Mouse (Mus musculus): Measurements from ENCODE around the gene Tmem59l. TPM values are rescaled to one million over a fixed set of nuclear protein-coding genes. Genes with fewer than 3 reads are reported as not detected.

Tmem59l gene
- polyA plus RNA-seq, 1 experiment from 2014 or later, result 0.09 TPM

DNA sequence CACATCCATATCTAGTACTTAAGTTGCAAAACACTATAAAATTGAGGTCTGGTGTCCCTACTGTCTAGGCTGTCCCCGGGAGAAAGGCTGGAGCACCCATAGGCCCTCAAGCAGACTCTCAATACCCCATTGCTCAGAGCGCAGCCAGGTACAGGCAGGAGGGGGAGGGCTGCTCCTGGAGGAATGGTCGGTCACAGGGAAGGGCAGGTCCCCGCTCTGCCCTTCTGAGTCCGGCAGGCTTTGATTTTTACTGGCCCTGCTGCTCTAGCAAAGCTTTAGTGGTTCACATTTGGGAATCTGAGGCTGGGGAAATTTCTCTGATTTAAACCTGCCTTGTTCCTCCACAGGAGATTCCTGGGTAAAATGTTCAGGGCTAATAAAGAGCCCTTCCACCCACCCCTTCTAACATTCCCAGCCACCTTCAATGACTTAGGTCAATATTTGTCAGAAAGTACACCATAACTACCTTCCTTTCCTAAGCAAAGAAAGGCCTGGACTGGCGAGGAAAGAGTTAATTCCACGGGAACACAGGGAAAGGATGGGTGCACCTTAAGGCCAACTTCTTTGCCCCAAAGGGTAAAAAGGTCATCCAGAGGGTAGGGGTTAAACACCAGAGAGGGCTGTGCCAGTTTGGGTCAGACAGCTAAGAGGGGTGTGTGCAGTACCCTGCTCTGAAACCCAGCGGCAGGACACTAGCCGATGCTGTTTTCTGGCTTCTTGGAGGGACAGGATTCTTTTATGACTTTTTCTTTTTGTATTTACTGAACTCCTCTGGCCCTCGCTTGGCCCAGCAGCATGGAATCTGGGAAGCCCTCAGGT, 3.1 kb upstream of the Tmem59l start:
- no peak for DNase-seq (ENCODE audit: low spot score)

DNA sequence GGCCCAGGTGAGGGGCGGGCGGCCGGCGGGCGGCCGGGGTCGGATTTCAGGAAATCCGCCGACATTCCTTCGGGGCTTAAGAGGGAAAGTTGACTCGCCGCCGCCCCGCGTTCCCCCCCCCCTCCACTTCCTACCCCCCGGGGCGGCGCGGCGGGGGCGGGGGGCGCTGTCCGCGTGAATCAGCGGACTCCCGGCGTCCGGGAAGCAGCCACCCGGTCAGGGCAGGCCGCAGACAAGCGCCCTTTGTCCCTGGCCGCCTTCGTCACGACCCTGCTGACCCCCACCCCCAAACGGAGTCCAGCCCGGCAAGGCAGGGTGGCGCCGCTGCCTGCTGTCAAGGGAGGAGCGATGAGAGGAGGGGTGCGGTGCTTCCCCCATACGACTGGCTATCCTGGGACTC, 2.4 kb upstream of the Tmem59l start:
- DNase-seq (ENCODE audit: low spot score), result no peak

DNA sequence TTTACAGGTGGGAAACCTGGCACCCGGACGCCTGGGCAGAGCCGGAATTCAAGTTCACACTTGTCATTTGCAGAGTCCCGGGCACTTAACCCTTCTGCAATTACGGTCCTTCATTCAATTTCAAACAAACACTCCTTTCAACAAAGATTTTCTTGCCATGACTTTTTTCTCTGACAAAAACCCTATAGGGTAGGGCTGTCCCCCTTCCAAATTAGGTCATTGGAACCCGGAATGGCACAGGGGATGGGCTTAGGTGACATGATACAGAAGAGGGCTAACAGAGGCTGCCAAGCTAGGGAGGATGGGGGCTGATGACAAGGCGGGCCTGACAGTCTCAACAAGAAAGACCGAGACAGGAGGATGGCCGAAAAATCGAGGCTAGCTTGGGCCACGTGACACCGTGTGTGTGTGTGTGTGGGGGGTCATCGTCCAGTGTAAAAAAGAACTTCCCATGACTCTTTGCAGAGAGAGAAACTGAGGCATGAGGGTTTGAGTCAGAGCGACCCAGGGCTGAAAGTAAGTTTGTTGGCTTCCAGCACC, 1.8 kb upstream of the Tmem59l start:
- no peak for DNase-seq (ENCODE audit: low spot score)

DNA sequence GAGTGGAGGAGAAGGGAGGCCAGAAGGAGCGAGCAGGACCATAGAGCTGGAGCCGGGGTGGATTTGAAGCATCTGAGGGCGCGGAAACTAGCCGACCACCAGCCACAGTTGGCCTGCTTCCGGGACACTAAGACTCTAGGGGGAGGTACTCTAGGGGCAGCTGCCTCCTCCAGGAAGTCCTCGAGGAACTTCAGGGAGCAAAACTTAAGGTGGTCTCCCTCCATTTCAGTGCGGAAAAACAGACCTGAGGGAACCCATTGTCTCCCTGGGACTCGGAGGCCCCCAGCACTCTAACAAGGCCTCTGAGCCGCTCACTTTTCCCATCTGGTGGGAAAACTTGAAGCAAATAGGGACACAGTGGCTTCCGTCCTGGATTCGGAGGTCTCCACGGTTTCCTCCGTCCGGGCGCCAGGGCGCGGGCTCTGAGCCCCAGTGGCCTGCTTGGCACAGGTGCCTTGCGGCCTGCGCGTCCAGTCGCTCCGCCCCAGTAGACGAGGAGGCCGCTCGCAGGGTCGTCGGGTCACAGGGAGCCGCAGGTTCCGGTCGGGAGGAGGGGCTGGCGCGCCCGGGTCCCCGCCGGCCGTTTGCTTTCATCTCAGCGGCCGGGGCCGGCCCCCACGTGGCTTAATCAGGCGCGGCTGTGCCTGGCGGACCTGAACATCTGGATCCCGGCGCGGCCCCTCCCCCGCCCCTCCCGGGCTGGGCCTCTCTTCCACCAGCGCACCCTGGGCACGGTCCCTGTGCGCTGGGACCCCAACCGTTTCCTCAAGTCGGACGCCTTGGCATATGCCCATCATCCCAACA, 1.0 kb upstream of the Tmem59l start:
- peak; percentile 35 for DNase-seq (ENCODE audit: low spot score)

DNA sequence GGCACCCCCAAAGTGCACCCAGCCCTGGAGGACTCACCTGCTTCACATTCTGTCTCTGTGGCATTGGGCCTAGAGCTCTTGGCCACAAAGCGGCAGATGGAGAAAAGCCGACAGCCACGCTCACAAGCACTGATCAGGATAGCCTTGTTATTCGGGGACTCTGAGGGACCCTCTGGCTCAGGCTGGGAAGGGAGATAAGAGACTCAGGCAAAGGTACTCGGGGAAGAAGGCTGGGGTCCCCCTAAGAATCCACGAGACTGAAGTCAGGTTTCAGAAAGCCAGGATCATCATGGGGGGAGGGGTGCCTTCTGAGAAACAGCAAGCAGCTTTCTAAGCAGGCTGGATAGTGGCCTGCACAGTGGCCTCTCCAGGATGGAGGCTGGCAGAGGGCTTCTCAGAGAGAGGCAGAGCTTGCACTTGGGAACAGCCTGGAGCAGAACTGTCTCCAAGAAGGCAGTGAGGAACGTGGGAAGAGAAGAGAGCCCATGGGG, 922 bp downstream of the Tmem59l start:
- DNase-seq (ENCODE audit: low spot score), result no peak

DNA sequence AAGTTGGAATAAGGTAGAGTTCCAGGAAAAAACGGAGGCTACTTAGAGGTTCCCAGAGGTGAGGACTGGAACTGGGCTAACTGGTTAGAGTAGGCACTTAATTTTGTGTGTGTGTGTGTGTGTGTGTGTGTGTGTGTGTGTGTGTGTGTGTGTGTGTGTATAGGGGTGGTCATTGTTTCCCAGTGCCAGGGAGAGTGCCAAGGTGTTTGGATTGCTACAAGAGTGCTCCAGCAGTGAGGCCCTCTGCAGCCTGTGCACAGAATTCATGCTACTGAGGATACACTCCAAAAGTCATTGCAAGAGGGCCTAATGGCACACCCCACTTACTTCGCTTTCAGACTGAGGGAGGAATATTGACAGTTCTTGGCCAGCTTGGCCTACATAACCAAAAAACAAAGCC, 4.2 kb downstream of the Tmem59l start:
- no peak for DNase-seq (ENCODE audit: low spot score)

DNA sequence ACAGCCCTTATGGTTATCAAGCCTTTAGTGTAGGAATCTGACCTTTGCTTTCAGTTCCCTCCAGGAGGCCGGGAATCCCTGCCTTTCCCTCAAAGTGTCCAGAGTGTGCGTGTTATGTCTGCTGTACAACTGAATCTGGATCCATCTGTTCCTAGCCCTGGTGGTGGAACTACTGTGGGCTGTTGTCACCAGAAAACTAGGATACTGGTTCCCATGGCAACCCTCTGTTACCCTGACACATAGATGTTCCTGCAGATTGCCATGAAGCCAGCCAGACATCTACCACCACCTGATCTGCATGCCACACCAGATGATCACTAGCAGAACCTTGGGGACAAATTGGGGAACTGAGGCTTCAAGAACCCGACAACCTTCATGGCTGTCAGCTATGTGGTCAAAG, 5.2 kb downstream of the Tmem59l start:
- no peak for DNase-seq (ENCODE audit: low spot score)

DNA sequence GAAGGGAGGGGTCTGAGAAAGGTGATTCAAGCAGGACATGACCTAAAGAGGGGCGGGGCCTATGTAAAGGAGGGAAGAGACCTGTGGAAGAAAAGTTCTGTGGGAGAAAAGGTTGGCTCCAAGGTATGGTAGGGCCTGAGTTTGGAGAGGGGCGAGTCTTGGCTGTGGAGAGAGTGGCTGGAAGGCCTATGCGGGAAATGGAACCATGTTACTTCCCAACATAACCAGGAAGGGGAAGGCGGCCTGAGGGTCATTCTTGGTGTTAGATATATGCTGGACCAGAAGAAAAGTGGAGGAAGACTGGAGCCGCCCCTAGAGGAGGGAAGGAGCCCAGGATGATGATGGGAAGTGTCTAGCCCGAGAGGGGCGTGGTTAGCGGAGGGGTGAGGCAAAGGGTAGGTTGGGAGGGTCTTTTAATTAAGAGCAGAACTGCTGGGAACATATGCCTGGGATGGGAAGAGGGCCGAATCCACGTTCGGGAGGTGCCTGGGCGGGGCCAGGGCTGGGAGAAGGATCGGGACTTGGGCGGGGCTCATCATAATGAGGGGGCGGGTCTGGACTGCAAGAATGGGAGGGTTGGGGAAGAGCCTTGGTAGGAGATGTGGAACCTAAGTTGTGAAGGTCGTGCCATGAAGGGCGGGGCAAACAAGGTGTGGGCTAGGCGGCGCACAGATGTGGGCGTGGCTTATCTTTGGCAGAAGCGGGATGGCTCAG, 9.7 kb downstream of the Tmem59l start:
- DNase-seq (ENCODE audit: low spot score), result peak; percentile 19

DNA sequence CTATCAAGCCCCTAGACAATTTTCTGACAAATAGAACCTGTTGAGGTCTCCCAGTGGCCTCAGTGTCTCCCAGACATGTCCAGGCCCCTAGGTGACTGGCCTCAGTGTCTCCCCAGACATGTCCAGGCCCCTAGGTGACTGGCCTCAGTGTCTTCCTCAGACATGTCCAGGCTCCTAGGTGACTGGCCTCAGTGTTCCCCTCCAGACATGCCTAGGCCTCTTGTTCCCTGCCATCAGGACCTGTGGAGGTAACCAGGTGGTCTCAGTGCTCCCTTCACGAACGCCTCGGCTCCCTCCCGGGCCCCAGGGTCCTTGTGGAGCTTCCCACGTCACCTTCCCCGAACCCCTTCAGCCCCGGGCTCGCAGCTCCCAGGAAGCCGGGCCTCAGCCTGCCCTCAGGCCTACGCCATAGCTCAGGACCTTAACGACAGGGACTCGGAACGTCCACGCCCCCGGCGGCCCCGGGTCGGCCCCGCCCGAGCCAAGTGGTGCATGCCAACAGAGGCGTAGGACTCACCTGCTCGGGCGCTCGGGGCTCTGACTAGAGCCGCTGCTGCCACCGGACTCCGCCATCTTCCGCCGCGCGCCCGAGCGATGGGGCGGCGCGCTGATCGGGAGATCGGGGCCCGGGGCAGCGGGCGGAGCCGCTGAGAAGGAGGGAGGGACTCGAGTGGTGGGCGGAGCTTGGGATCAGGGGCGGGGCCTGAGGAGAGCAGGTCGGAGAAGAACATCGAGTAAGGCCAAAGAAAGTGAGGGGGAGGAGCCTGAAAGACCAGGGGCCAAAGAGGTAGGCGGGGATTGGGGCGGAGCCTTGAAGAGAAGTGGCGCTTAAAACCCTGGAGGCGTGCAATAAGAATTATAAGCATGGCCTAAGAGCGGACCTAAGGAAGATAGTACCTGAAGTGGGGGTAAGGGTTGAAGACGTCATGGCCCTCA, 10.6 kb downstream of the Tmem59l start, which contains the start of gene Klhl26:
TSS of gene Klhl26 (minus strand) at position 636 of the 936 bp plus-strand sequence.
- peak; percentile 88 for DNase-seq (ENCODE audit: low spot score)

DNA sequence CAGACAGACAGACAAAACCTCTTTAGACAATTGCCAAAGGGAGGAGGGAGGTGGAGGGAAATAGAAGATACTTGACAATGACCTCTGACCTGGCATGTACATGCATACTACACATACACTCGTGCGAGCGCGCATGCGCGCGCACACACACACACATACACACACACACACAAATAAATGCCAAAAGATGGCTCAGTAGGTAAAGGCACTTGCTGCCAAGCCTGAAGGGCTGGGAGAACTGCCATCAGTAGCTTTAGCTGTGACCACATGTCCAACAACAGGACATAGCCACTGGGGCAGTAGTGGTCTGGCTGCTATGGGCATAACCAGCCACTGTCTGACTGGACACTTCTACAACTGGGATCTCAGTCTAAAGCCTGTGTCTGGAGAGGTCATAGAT, 15.3 kb downstream of the Tmem59l start:
- no peak for DNase-seq (ENCODE audit: low spot score)

DNA sequence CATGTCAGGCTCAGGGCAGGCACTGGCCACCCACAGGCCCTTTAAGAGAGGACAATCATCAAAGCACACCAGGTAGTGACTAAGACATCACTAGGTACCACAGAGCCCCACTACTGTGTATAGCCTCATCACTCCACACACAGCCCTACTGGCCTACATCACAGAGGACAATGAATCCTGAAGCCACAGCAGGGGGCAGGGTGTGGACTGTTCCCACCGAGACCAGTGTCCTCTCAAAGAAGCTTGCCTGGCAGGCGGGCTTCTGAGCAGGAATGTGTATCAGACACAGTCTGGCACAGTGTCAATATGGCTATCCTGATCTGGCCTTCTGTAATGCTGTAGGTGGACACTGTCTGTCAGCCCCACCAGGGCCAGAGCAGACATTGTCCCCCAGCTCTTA, 17.2 kb downstream of the Tmem59l start:
- no peak for DNase-seq (ENCODE audit: low spot score)

DNA sequence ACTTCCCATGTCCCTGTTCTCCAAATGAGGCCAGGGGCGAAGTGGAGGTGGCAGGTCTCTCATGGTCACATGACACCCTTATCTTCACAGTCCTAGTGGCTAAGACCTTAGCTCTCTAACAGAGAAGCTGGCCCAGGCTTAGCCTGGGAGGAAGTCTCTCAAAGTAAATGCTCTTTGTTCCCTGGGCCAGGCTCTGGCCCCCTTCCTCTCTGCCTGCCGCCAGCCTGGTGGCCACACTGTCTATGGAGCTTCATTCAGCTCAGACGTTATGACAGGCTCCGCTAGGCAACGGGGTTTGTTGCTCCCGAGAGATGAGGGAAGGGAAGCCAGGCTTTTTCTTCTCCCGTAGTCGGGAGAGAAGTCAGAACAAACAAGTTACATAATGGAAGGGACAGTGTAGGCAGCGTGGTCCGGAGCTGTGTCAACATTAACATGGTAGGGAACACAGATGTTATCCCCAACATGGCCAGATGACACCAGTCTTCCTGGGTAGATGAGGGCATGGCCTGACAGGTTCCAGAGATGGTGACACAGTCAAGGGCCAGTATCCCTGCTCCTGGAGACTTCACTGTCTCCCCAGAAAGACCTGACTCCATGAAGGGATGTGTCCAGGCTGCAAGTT, 17.8 kb downstream of the Tmem59l start:
- DNase-seq (ENCODE audit: low spot score), result no peak

DNA sequence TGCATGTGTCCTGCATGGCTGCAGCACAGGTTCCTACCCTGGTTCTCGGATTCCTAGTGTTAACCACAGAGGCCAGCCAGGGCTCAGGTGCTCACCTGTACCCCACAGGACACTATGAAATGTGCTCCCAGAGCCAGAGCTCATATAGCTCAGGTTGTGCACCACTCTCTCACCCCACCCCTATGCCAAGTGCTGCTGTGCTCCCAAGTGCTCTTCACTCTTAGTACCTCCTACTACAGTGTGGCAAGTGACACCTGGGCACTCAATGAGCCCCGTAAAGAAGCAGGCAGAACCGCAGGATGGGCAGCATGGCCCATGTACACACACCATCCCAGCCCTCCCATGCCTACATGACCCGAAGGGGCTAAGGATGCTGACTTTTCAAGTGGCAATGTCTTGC, 18.4 kb downstream of the Tmem59l start:
- DNase-seq (ENCODE audit: low spot score), result no peak

DNA sequence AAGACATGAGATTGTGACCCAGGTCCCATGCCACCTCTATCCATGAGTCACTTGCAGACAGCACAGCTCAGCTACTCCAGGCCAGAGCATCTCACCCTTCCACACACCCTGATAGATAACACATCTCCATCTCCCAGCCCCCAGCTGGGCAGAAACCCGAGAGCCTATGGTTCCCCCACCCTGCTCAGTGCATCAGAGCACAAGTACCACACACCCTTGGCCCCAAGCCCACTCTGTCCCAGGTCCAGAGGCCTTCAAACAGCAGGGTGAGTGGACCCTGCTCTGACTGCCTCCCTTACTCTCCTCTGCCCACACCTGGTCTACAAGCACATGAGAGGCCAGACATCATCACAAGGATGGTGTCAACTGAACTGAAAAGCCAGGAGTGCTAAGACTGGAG, 19.3 kb downstream of the Tmem59l start:
- DNase-seq (ENCODE audit: low spot score), result no peak

DNA sequence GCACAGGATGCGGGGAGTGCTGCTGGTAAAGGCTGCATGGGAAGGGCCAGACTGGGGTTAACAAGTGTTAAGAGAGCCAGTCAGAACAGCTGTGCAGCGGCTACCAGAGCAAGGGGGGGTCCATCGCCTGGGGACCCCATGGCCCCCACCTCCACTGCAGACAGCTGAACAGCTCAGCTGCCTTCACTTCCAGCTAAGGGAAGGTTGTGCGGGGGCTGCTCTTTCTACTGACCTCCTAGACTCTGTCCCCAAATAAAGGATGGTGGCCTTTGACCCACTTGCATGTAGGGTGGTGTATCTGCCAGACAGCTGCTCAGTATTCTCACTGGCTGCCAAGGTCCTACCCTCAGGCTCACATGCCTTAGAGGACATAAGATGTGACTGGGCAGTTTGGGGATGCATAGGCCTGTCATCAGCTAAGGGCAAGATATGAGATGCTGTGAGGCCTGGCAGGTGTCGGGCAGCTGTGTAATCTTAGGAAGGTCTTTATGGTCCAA, 19.9 kb downstream of the Tmem59l start:
- DNase-seq (ENCODE audit: low spot score), result no peak

DNA sequence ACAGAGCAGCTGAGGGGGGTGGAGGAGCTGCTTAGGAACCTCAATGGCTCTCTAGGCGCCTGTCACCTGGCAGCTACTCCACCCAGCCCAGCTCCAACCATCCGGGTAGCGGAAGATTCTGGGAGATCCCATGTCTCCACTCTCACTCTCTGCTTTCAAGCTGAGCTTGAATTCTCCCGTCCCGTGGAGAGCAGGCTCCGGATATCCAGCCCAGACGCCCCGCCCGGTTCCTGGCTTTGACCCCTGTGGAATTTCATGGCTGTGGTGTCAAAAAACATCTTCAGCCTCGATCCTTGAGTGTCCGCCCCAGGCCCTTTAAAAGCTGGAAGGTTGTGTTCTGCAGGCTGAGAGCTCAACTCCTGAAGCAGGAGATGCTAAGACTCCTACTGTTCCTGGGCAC, 20.4 kb downstream of the Tmem59l start:
- DNase-seq (ENCODE audit: low spot score), result no peak

DNA sequence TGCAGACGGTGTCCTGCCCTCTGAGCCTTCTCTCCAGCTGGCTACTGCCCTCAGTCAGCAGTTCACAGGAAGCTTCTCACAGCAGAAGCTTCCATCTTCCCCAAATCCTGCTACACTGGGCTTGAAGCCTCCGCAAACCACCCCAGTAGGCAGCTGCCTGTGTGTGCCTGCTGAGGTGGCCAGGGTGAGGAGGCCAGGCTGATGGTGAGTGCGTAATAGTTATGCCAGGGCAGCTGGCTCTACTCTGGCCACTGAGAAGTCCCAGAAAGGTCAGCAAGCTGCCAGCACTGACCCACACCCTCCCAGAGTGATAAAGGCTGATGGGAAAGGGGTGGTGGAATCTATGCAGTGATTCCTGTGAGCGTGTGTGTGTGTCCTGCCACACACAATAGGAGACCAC, 20.9 kb downstream of the Tmem59l start:
- DNase-seq (ENCODE audit: low spot score), result no peak

DNA sequence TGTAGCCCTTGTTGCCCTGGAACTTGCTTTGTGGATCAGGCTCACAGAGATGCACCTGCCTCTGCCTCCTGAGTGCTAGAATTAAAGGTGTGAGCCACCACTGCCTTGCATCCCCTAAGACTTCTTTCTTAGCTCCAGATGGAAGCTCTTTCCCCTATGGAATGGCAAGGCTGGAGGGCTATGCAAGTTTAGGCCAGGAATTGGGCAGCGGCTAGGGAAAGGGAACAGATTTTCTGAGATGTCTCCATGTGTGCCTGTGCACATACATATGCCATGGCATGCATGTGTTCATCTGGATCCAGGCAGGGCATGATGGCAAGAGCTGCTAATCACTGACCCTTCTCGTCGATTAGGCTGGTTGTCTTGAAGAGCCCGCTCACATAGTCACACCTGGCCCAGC, 21.5 kb downstream of the Tmem59l start:
- no peak for DNase-seq (ENCODE audit: low spot score)

DNA sequence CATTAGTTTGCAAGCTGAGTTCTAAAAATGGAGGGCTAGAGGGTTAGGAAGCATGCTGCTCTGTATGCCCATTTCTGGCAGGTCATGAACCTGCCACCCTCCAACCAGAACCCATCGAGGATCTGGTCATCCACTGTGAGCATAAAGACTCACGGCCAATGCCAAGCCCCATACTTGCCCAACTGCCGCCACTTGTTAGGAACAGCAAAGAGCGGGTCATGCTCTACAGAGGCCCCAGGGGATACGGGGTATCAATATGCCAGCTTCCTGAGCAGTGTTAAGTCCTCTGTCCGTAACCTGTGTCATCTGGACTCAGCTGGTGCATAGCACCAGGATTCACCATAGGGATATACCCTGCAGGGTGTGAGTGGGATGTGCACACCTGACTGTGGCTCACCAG, 23.0 kb downstream of the Tmem59l start:
- no peak for DNase-seq (ENCODE audit: low spot score)

DNA sequence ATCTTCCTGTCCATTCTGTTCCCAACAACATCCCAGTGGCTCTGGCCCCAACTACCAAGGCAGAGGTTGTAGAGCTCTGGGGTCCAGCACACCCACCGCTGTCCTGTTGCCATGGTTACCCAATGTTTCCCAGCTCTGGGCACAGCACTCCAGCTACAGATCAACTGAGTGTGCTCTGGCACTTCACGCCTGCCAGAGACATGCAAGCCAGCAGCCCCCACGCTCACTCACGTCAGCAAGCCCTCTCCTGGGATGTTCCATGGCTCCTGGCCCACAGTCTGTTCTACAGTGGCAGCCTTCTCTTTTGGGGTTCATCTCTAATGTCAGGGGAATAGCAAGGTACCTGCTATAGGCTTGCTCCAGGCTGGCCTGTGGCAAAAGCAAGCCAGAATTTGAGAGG, 23.9 kb downstream of the Tmem59l start:
- no peak for DNase-seq (ENCODE audit: low spot score)

All from thymus, postnatal 0 days (tissue).